Mouse (Mus musculus) liver, embryonic 14.5 days (tissue): ENCODE data around the gene Tifab.

Experiments used
- CTCF ChIP-seq: IDR thresholded peaks from 2 replicates; pipeline ENCODE4 v1.5.1; 2016; ENCODE audit warnings: antibody characterized with exemption, low read depth, control low read depth
- EP300 ChIP-seq: IDR thresholded peaks from 2 replicates; pipeline ENCODE4 v1.6.1; 2016; ENCODE audit warnings: antibody characterized with exemption, low read depth

DNA sequence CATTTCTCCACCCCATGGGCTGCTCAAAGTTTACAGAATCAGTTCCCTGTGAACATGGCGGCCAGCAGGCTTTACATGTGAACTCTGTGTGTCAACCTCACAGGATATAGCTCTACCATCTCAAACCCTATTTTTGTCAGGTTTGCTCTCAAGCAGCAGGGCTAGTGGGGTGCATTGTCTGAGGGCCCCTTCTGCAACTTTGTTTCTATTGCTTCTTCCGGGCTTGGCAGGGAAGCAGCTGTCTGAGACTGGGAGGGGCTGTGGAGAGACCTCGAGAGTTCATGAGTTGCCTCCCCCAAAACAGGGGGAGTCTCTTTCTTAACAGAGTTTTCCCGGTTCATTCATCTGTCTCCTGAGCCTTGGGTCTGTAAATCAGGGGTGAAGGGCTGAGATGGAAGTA, 2.8 kb downstream of the Tifab start:
- TF ChIP-seq CTCF (no peak), EP300 (no peak)
